8 mouse cellular contexts compared by ENCODE assay signal in genomic region chr16:21310636-21311615, GRCm38 (mm10).
DNase-seq lines count a peak whose midpoint lies in the region; ATAC-seq and TF ChIP-seq lines count a peak whose summit lies in the region.

No protein-coding gene starts in this region.

- peak overlapping the region; percentile 91 for H3K4me2 ChIP-seq in forebrain, embryonic 11.5 days (ENCODE audit: low read depth, low read length, severe bottlenecking)
- H3K4me2 ChIP-seq in heart, embryonic 15.5 days = peak overlapping the region; percentile 94
- H3K4me2 ChIP-seq in liver, embryonic 16.5 days (ENCODE audit: low read depth, low read length) = peak overlapping the region; percentile 69
- H3K4me2 ChIP-seq in neural tube, embryonic 11.5 days (ENCODE audit: low read depth) = peak overlapping the region; percentile 52
- peak overlapping the region; percentile 86 for H3K4me2 ChIP-seq in stomach, postnatal 0 days (replicated peaks; ENCODE audit: low read depth)

- WGBS in forebrain, embryonic 11.5 days = 1% methylated on average over 35 of the region's 35 CpGs
- WGBS in heart, embryonic 15.5 days = 6% methylated on average over 35 of the region's 35 CpGs
- 6% methylated on average over 35 of the region's 35 CpGs for WGBS in liver, embryonic 16.5 days (ENCODE audit: insufficient replicate concordance)
- 2% methylated on average over 35 of the region's 35 CpGs for WGBS in neural tube, embryonic 11.5 days
- WGBS in stomach, postnatal 0 days = 4% methylated on average over 34 of the region's 35 CpGs

- peak overlapping the region; percentile 84 for H3K9ac ChIP-seq in forebrain, embryonic 11.5 days (ENCODE audit: low read length)
- H3K9ac ChIP-seq in heart, embryonic 15.5 days = peak overlapping the region; percentile 68
- H3K9ac ChIP-seq in liver, embryonic 16.5 days (ENCODE audit: low read depth, low read length) = peak overlapping the region; percentile 23
- H3K9ac ChIP-seq in neural tube, embryonic 11.5 days (ENCODE audit: low read length) = peak overlapping the region; percentile 71
- H3K9ac ChIP-seq in stomach, postnatal 0 days (ENCODE audit: low read length) = peak overlapping the region; percentile 65

- peak; percentile 11 for DNase-seq in c-Kit-positive CD71-positive TER-119-positive erythroid progenitor cells, embryonic 14.5 days (ENCODE audit: low spot score)
- peak; percentile 85 for DNase-seq in forebrain, embryonic 11.5 days (ENCODE audit: low spot score)
- DNase-seq in kidney, postnatal 10 days = peak; percentile 79
- peak; percentile 82 for DNase-seq in neural tube, embryonic 11.5 days (ENCODE audit: low spot score)
- DNase-seq in stomach, postnatal 0 days (ENCODE audit: low spot score) = peak; percentile 74

- peaks cover 69% of the 10 kb centered on the region for H3K27me3 ChIP-seq in E14TG2a.4 (ENCODE audit: insufficient read depth, low read length)
- no peaks in the 10 kb centered on the region for H3K27me3 ChIP-seq in forebrain, embryonic 11.5 days (ENCODE audit: control insufficient read depth, insufficient read depth, low read length)
- H3K27me3 ChIP-seq in heart, embryonic 15.5 days = no peaks in the 10 kb centered on the region
- peaks cover 9% of the 10 kb centered on the region for H3K27me3 ChIP-seq in liver, embryonic 16.5 days (ENCODE audit: control insufficient read depth, insufficient read depth, low read depth, low read length)
- no peaks in the 10 kb centered on the region for H3K27me3 ChIP-seq in neural tube, embryonic 11.5 days (ENCODE audit: control insufficient read depth, insufficient read depth, low read length)
- H3K27me3 ChIP-seq in stomach, postnatal 0 days (ENCODE audit: control insufficient read depth, insufficient read depth, low read length) = no peaks in the 10 kb centered on the region

- peak overlapping the region; percentile 75 for H3K4me3 ChIP-seq in E14TG2a.4 (replicated peaks; ENCODE audit: low read length)
- peak overlapping the region; percentile 35 for H3K4me3 ChIP-seq in forebrain, embryonic 11.5 days (ENCODE audit: low read depth, low read length)
- H3K4me3 ChIP-seq in heart, embryonic 15.5 days = peak overlapping the region; percentile 52
- H3K4me3 ChIP-seq in liver, embryonic 16.5 days (ENCODE audit: low read depth, low read length) = peak overlapping the region; percentile 45
- peak overlapping the region; percentile 27 for H3K4me3 ChIP-seq in neural tube, embryonic 11.5 days (ENCODE audit: low read depth, low read length)
- peak overlapping the region; percentile 33 for H3K4me3 ChIP-seq in stomach, postnatal 0 days (ENCODE audit: low read depth, low read length)

- TF ChIP-seq CTCF in E14TG2a.4 (conservative IDR thresholded peaks at IDR 0.05; ENCODE audit: low read length) = no peak
- TF ChIP-seq CTCF in stomach, postnatal 0 days (IDR thresholded peaks at IDR 0.05; ENCODE audit: low read depth) = no peak

- no peaks in the 10 kb centered on the region for H3K36me3 ChIP-seq in E14TG2a.4 (ENCODE audit: insufficient read depth, low read length)
- H3K36me3 ChIP-seq in forebrain, embryonic 11.5 days (ENCODE audit: control insufficient read depth, insufficient read depth, low read length) = no peaks in the 10 kb centered on the region
- H3K36me3 ChIP-seq in heart, embryonic 15.5 days = no peaks in the 10 kb centered on the region
- no peaks in the 10 kb centered on the region for H3K36me3 ChIP-seq in liver, embryonic 16.5 days (ENCODE audit: control insufficient read depth, insufficient read depth)
- H3K36me3 ChIP-seq in neural tube, embryonic 11.5 days (ENCODE audit: control insufficient read depth, insufficient read depth, low read length) = no peaks in the 10 kb centered on the region
- H3K36me3 ChIP-seq in stomach, postnatal 0 days (ENCODE audit: control insufficient read depth, insufficient read depth, low read length) = no peaks in the 10 kb centered on the region

- peak overlapping the region; percentile 71 for H3K27ac ChIP-seq in forebrain, embryonic 11.5 days (ENCODE audit: low read depth, low read length)
- peak overlapping the region; percentile 77 for H3K27ac ChIP-seq in heart, embryonic 15.5 days
- no peak overlapping the region for H3K27ac ChIP-seq in liver, embryonic 16.5 days (ENCODE audit: low read length)
- H3K27ac ChIP-seq in neural tube, embryonic 11.5 days (ENCODE audit: low read depth, low read length) = peak overlapping the region; percentile 79
- H3K27ac ChIP-seq in stomach, postnatal 0 days (replicated peaks) = peak overlapping the region; percentile 79

- H3K9me3 ChIP-seq in E14TG2a.4 (ENCODE audit: low read length) = no peaks in the 10 kb centered on the region
- H3K9me3 ChIP-seq in forebrain, embryonic 11.5 days (ENCODE audit: control insufficient read depth, low read length) = no peaks in the 10 kb centered on the region
- H3K9me3 ChIP-seq in heart, embryonic 15.5 days (replicated peaks) = no peaks in the 10 kb centered on the region
- H3K9me3 ChIP-seq in liver, embryonic 16.5 days (replicated peaks; ENCODE audit: control insufficient read depth, low read length) = no peaks in the 10 kb centered on the region
- H3K9me3 ChIP-seq in neural tube, embryonic 11.5 days (ENCODE audit: control insufficient read depth, low read length) = no peaks in the 10 kb centered on the region
- H3K9me3 ChIP-seq in stomach, postnatal 0 days (ENCODE audit: control insufficient read depth, low read length) = no peaks in the 10 kb centered on the region

- TF ChIP-seq EP300 in stomach, postnatal 0 days (optimal IDR thresholded peaks at IDR 0.05) = no peak

- peaks cover 19% of the 10 kb centered on the region for H3K4me1 ChIP-seq in E14TG2a.4 (replicated peaks; ENCODE audit: low read depth, low read length)
- H3K4me1 ChIP-seq in forebrain, embryonic 11.5 days (replicated peaks; ENCODE audit: control insufficient read depth, insufficient read depth, low read length) = peaks cover 4% of the 10 kb centered on the region; the same call in 1 of the 2 replicates
- H3K4me1 ChIP-seq in heart, embryonic 15.5 days (replicated peaks) = peaks cover 28% of the 10 kb centered on the region
- peaks cover 8% of the 10 kb centered on the region for H3K4me1 ChIP-seq in liver, embryonic 16.5 days (ENCODE audit: control insufficient read depth, low read depth, low read length)
- H3K4me1 ChIP-seq in neural tube, embryonic 11.5 days (ENCODE audit: control insufficient read depth, insufficient read depth, low read length) = peaks cover 5% of the 10 kb centered on the region; the same call in 1 of the 2 replicates
- peaks cover 7% of the 10 kb centered on the region; the same call in 1 of the 2 replicates for H3K4me1 ChIP-seq in stomach, postnatal 0 days (replicated peaks; ENCODE audit: control insufficient read depth, insufficient read depth)

- peak; percentile 88 for ATAC-seq in forebrain, embryonic 11.5 days (replicated peaks; ENCODE audit: low FRiP score)
- peak; percentile 78 for ATAC-seq in heart, embryonic 15.5 days (replicated peaks; ENCODE audit: insufficient number of reproducible peaks, insufficient read depth, low FRiP score, low read depth)
- ATAC-seq in liver, embryonic 16.5 days (ENCODE audit: low read depth) = peak; percentile 62
- ATAC-seq in neural tube, embryonic 11.5 days (ENCODE audit: insufficient read depth, low FRiP score, low TSS enrichment) = peak; percentile 82
- ATAC-seq in stomach, postnatal 0 days (ENCODE audit: low FRiP score, low TSS enrichment) = peak; percentile 77

Comparison
In these comparisons a context has a peak if more than half of its experiments do, and no peak if none do; other contexts are left out.
1. DNase-seq: peak in every context shown above with its lines; median percentile 85 in forebrain, embryonic 11.5 days; 82 in neural tube, embryonic 11.5 days; 79 in kidney, postnatal 10 days; 74 in stomach, postnatal 0 days; 11 in c-Kit-positive CD71-positive TER-119-positive erythroid progenitor cells, embryonic 14.5 days.
2. H3K9ac ChIP-seq: peak in every context shown above with its lines; median percentile 84 in forebrain, embryonic 11.5 days; 71 in neural tube, embryonic 11.5 days; 68 in heart, embryonic 15.5 days; 65 in stomach, postnatal 0 days; 23 in liver, embryonic 16.5 days.